Mouse (Mus musculus): Measurements from ENCODE around the gene Mreg.

The Mreg gene

DNA sequence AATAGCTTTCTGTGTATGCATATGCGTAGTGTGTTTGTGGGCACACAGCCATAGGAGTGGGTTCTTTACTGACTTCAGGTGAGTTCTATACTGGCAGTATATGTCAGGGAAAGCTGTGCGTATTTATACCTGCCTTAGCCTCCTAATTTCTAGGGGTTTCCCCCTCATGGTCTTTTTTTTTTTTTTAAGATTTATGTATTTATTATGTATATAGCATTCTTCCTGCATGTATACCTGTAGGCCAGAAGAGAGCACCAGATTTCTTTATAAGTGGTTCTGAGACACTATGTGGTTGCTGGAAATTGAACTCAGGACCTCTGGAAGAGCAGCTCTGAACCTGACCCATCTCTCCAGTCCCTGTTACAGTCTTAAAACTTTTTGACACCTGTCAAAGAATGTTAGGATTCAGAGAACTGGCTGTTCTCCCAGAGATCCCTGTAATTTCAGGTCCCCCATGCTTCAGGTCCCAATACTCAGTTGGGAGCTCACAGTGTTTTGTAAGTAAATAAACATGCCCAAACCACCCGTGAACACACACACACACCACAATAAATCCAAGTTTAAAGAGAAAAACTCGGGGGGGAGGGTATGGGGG is 14.9 kb upstream of the Mreg start:
- peak; percentile 41 for DNase-seq (ENCODE audit: low read depth)

DNA sequence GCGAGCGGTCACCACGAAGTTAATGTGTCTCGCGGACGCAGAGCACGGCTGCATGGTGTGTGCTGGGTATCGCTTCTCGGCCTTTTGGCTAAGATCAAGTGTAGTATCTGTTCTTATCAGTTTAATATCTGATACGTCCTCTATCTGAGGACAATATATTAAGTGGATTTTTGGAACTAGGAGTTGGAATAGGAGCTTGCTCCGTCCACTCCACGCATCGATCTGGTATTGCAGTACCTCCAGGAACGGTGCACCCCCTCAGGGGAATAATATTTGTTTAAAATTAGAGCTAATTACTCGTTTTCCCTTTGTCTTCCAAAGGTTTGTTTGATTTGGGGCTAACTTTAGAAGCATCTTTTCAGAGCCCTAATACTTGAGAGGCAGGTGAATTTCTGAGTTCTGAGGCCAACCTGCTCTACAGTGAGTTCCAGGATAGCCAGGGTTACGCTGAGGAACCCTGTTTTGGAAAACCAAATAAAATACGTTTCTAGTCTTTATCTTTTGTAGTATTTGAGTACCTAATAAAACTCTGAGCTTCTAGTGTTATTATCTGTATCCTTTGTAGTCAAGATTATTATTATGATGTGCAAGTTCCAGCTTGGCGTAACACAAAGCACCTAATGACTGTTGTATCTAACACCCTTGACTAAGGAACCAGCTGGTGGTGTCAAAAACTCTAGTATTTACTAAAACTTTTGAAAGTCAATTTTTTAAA is 14.2 kb upstream of the Mreg start:
- DNase-seq (ENCODE audit: low read depth), result peak; percentile 90

DNA sequence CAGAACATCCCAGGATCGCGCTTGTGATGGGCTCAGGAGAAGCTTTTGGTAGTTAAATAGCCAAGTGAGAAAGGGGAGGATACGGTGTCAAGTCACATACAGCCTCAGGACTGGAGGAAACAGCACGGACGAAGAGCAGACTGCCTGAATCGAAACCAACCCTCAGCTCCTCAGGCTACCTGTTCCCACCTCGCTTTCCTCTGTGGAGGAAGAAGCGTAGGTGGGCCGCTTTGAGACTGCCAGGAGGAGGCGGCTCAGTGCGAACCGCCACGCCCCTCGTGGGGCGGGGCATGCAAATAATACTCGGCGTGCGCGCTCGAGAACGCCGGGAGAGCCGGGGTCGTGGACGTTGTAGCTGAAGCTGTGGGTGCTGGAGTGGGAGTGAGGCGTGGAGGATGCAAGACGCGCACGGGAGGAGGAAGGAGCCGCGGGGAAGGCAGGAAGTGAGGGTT is 13.6 kb upstream of the Mreg start:
- peak; percentile 92 for DNase-seq (ENCODE audit: low read depth)

GRCm38 (mm10) chr1:72225054-72225718 is 13.1 kb upstream of the Mreg start:
- no peak for DNase-seq (ENCODE audit: low read depth)

GRCm38 (mm10) chr1:72220008-72220407 is 7.9 kb upstream of the Mreg start:
- peak; percentile 75 for DNase-seq (ENCODE audit: low read depth)

GRCm38 (mm10) chr1:72219116-72219515 is 7.0 kb upstream of the Mreg start:
- no peak for DNase-seq (ENCODE audit: low read depth)

GRCm38 (mm10) chr1:72218626-72219025 is 6.5 kb upstream of the Mreg start:
- DNase-seq (ENCODE audit: low read depth), result no peak

- no peak for DNase-seq (ENCODE audit: low read depth)
Measured at GRCm38 (mm10) chr1:72216761-72217160, 4.7 kb upstream of the Mreg start.

DNA sequence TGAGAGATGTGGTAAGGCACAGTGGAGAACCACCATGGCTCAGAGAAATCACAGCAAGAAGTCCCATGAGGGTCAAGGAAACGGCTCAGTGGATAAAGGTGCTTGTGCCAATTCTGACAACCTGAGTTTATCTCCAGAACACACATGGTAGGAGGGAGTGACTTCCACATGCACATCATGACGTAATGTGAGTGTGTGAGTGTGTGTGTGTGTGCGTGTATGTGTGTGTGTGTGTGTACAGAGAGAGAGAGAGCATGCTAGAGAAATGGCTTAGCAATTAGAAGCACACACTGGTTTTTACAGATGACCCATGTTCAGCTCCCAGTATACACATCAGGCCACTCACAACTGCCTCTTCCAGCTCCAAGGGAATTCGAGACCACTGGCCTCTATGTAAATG is 3.1 kb upstream of the Mreg start:
- DNase-seq (ENCODE audit: low read depth), result peak; percentile 33

DNA sequence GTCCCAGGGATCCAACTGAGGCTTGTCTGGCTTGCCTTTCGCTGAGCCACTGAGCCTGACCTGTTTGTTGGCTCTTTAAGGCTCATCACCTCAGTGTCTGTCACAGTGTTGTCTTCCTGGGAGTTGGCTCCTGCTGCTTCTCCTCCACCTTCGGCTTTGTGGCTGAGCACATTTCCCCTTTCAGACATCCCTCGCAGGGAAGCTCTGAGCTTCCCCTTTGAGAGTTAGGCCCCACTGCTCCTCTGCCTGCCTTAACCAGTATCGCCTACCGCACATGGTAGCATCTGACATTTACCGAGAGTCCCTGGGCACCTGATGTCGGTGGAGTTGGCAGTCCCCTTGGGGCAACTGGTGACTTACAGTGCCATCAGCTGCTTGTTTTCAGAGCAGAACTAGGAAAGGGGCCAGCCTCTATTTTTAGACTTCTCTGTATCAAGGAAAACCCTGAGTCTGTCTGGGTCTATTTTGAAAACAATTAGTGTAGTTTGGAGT is 2.4 kb upstream of the Mreg start:
- DNase-seq (ENCODE audit: low read depth), result no peak

- no peak for DNase-seq (ENCODE audit: low read depth)
Measured at GRCm38 (mm10) chr1:72213954-72214353, 1.8 kb upstream of the Mreg start.

GRCm38 (mm10) chr1:72210803-72211679 is 1.1 kb downstream of the Mreg start:
- DNase-seq (ENCODE audit: low read depth), result peak; percentile 17

- DNase-seq (ENCODE audit: low read depth), result no peak
Measured at GRCm38 (mm10) chr1:72208095-72208494, 4.0 kb downstream of the Mreg start.

DNA sequence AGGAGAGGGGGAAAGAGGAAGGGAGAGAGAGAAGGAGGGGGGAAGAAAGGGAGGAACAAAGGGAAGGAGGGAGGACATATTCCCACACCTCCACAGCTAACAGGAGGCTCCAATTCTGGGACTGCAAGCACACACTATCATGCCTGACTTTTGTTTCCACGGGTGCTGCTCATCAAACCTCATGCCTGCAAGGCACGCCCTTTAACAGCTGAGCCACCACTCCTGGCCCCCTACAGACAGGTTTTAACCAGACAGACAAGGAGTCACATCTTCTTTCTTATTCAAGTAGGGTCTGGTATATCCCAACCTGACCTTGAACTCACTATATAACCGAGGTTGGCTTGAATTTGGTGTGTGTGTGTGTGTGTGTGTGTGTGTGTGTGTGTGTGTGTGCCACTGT is 7.0 kb downstream of the Mreg start:
- DNase-seq (ENCODE audit: low read depth), result no peak

- no peak for DNase-seq (ENCODE audit: low read depth)
Measured at GRCm38 (mm10) chr1:72203204-72203603, 8.9 kb downstream of the Mreg start.

GRCm38 (mm10) chr1:72202705-72203104 is 9.4 kb downstream of the Mreg start:
- peak; percentile 38 for DNase-seq (ENCODE audit: low read depth)

DNA sequence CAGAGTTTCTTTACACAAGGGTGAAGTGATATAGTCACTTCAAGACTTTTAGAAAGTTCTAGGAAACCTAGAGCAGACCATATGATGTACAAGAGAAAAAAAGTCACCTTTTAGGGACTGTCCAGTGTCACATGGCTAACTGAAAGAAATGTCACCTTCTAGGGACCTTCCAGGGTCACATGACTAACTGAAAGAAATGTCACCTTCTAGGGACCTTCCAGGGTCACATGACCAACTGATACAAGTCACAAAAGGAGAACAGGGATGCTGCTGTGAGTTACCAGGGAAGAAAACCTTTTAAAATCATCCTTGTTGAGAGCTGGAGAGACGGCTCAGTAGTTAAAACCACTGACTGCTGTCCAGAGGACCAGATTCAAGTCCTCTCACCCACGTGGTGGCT is 10.0 kb downstream of the Mreg start:
- DNase-seq (ENCODE audit: low read depth), result no peak

GRCm38 (mm10) chr1:72201126-72201525 is 11.0 kb downstream of the Mreg start:
- DNase-seq (ENCODE audit: low read depth), result no peak

DNA sequence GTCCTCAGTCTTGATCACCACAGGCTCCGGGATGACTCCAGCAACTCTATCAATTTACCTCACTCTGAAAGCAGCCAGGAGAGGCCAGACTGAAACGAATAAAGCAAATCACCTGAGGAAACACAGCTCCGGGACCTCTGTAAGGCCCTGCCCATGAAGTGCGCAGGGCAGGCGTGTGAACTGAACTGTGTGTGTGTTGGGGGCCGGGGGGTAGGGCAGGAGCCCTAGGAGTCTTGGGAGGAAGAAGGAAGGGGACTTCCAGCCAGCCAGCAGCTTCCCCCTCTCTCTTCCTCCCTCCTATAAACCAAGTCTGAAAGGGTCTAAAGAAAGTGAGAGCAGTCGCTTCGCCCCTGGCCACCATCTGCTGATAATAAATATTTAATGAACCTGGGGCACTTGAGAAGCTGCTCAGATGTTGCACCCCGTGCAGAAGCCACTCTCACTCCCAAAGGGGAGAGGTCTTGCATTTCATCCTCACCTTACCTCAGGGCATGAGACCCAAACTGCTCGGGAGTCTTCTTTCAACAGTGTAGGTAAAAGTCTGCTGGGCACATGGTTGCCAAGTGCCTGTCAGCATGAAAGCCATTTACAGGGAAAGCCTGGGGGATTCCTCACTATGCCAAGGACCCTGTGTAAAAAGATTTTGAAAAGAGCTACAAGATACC is 13.8 kb downstream of the Mreg start:
- no peak for DNase-seq (ENCODE audit: low read depth)

DNA sequence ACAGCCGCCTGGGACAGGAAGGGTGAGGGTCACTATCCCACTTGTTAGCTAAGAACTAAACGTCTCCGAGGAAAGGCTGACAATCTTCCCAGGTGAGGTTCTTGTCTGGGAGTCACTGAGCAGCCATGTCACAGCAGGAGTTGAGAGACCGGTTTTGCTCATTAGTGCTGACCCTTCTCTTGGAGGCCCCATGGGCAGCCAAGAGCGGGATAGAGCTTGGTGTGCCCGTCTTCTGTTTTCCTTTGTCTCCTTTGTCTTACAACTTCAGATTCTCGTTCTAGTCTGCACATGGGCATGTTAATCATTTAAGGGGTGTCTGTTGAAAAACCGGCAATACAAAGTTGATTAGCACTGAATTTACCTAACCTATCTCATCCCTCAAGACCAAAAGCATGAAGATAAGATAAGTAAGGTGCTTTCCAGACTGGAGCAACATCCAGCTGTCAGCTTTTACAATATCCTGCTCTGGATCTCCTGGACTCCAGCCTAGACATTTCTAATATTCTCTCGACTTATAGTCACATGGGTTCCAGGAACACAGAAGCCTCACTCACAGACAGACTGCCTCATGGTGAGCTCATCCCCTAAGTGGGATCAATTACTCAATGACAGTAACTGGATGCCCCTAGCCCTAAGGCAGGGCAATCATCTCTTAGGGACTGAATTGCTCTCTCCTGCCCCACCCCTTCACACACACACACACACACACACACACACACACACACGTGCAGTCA is 15.3 kb downstream of the Mreg start:
- peak; percentile 55 for DNase-seq (ENCODE audit: low read depth)

DNA sequence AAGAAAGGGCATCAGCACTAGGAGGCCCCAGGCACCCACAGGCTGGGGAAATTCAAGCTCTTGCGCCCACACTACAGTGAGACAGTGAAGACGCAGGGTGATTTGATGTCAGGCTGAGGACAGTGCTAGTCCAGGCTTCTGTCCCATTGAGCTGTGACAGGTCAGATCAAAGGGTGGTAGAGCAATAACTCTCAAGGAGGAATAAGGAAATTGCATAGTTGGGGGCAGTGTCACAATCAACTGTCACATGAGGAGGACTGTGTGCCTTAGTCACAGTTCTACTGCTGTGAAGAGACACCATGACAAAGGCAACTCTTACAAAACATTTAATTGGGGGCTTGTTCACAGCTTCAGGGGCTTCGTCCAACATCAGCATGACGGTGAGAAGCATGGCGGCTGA is 16.0 kb downstream of the Mreg start:
- DNase-seq (ENCODE audit: low read depth), result no peak

All from NIH3T3 (cell line).